Mouse (Mus musculus): ENCODE results near the gene Dld.

DNA sequence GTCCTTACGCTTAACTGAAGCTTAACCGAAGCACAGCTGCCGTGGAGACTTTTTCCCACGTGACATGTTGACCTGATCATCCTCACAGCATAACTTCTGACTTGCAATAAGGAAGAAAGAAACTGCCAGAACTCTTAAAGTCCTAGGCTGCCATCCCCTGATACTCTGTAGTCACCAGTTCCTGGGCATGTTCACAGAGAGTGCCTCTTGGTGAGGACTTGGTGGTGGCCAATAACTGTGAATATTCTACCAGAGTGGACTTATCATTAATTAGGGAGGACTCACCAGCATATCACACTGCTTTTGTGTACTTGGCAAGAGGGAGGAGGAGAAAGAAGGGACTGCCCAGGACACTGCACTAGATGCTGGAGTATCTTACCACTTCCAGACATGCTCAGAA, 53.1 kb downstream of the Dld start:
- TF ChIP-seq CTCF (IDR thresholded peaks at IDR 0.05; ENCODE audit: control insufficient read depth, insufficient read depth, insufficient replicate concordance, low read depth, low read length) (no peak), POLR2A (IDR thresholded peaks at IDR 0.05; ENCODE audit: control insufficient read depth, low read depth, low read length) (no peak)
